Comparison of ENCODE assay signal across 16 mouse cellular contexts in genomic region chr2:91015386-91015785, GRCm38 (mm10). TPM values are rescaled to one million over a fixed set of nuclear protein-coding genes. Genes with fewer than 3 reads are reported as not detected.
A peak's percentile ranks its signal among the peaks of the same experiment; 100 is the strongest.
DNase-seq lines count a peak whose midpoint lies in the region; ATAC-seq and TF ChIP-seq lines count a peak whose summit lies in the region.
"Had no signal": no experiment of that assay in that cellular context is flagged by ENCODE, and none has a peak within 500 bp of the region (broad histone marks: within the 10 kb centered on the region; RNA-seq: fewer than 3 reads in every experiment).

No protein-coding gene starts in this region.

- no peaks in the 10 kb centered on the region for H3K27me3 ChIP-seq in stomach, postnatal 0 days (ENCODE audit: control insufficient read depth, insufficient read depth, low read length)
- H3K27me3 ChIP-seq: forebrain, embryonic 13.5 days; limb, embryonic 12.5 days; lung, embryonic 15.5 days; neural tube, embryonic 13.5 days had no signal

- intact Hi-C loops in heart, postnatal 10 days (cut with DNase I) = no loop called here
- intact Hi-C loops in left cerebral cortex, adult 2 months (cut with DNase I) = loop anchor here (5.0 kb wide), 1 partner anchor 73 kb away; the partner anchor contains the start of gene Celf1
- intact Hi-C loops in left cerebral cortex, postnatal 10 days (cut with DNase I) = no loop called here

- peak overlapping the region; percentile 52 for H3K27ac ChIP-seq in left cerebral cortex, adult 2 months
- H3K27ac ChIP-seq in stomach, postnatal 0 days (replicated peaks) = 0 out of 2 replicates have a peak overlapping the region, but pooled peaks have one; percentile 2
- H3K27ac ChIP-seq: forebrain, embryonic 13.5 days; hindbrain, embryonic 14.5 days; limb, embryonic 12.5 days; lung, embryonic 15.5 days; neural tube, embryonic 13.5 days had no signal

- DNase-seq in heart, adult 11 months = peak; percentile 93
- DNase-seq in heart, postnatal 10 days = no peak
- no peak for DNase-seq in left cerebral cortex, adult 2 months (ENCODE audit: extremely low spot score in 1 of 2, low spot score in 2 of 2)
- DNase-seq in left cerebral cortex, postnatal 10 days (ENCODE audit: extremely low spot score in 1 of 2, low spot score in 2 of 2) = no peak
- DNase-seq in cerebellum, adult 8-10 months = peak; percentile 70
- no peak for DNase-seq in stomach, postnatal 0 days (ENCODE audit: low spot score)
- DNase-seq in thymus, postnatal 10 days (ENCODE audit: low spot score in 2 of 2) = no peak
- DNase-seq: gastrocnemius, postnatal 10 days; layer of hippocampus, postnatal 36 days had no signal

- no peak for TF ChIP-seq CTCF in left cerebral cortex, adult 2 months (IDR thresholded peaks at IDR 0.05)
- no peak for TF ChIP-seq CTCF in stomach, postnatal 0 days (IDR thresholded peaks at IDR 0.05; ENCODE audit: low read depth)

- no peak for TF ChIP-seq EP300 in stomach, postnatal 0 days (optimal IDR thresholded peaks at IDR 0.05)

- no peaks in the 10 kb centered on the region for H3K4me1 ChIP-seq in stomach, postnatal 0 days (replicated peaks; ENCODE audit: control insufficient read depth, insufficient read depth)
- H3K4me1 ChIP-seq: forebrain, embryonic 13.5 days; limb, embryonic 12.5 days; lung, embryonic 15.5 days had no signal

- no peak overlapping the region for H3K9ac ChIP-seq in stomach, postnatal 0 days (ENCODE audit: low read length)
- H3K9ac ChIP-seq: forebrain, embryonic 13.5 days; hindbrain, embryonic 14.5 days; limb, embryonic 12.5 days; lung, embryonic 15.5 days; neural tube, embryonic 13.5 days had no signal

- ATAC-seq in stomach, postnatal 0 days (ENCODE audit: low FRiP score, low TSS enrichment) = no peak
- ATAC-seq: forebrain, embryonic 13.5 days; midbrain, embryonic 16.5 days had no signal

- 73% methylated on average over 4 of the region's 4 CpGs for WGBS in stomach, postnatal 0 days

- no peaks in the 10 kb centered on the region for H3K9me3 ChIP-seq in stomach, postnatal 0 days (ENCODE audit: control insufficient read depth, low read length)
- H3K9me3 ChIP-seq: forebrain, embryonic 13.5 days; G1E; limb, embryonic 12.5 days; lung, embryonic 15.5 days; neural tube, embryonic 13.5 days had no signal

- no peak overlapping the region for H3K4me2 ChIP-seq in stomach, postnatal 0 days (replicated peaks; ENCODE audit: low read depth)
- H3K4me2 ChIP-seq: forebrain, embryonic 13.5 days; hindbrain, embryonic 14.5 days; limb, embryonic 12.5 days; lung, embryonic 15.5 days; neural tube, embryonic 13.5 days had no signal

- H3K36me3 ChIP-seq in stomach, postnatal 0 days (ENCODE audit: control insufficient read depth, insufficient read depth, low read length) = peaks cover 23% of the 10 kb centered on the region

- no peak overlapping the region for H3K4me3 ChIP-seq in left cerebral cortex, adult 2 months
- no peak overlapping the region for H3K4me3 ChIP-seq in stomach, postnatal 0 days (ENCODE audit: low read depth, low read length)
- H3K4me3 ChIP-seq: forebrain, embryonic 13.5 days; limb, embryonic 12.5 days; lung, embryonic 15.5 days; neural tube, embryonic 13.5 days had no signal

RNA-seq across cellular contexts. Expression of gene Rapsn, which starts 20.0 kb away (rescaled TPM):
- 10 to 100 TPM; 15.4 to 19.8 TPM for total RNA-seq in heart, postnatal 10 days (2021)
- under 1 TPM; 0.44 to 0.57 TPM for total RNA-seq in left cerebral cortex, adult 2 months (2021)
- under 1 TPM; 0.24 to 0.49 TPM for total RNA-seq in left cerebral cortex, postnatal 10 days (2021)
- polyA plus RNA-seq in stomach, postnatal 0 days (2015; fragmentation: Nextera tagmentation; extraction: Ambion mirVana) = 1.3 and 1.8 TPM in 2 replicates

RNA-seq across cellular contexts. Expression of gene Psmc3, which starts 38.4 kb away (rescaled TPM):
- 100 to 1,000 TPM; 221 to 245 TPM for total RNA-seq in heart, postnatal 10 days (2021)
- 100 to 1,000 TPM; 205 to 207 TPM for total RNA-seq in left cerebral cortex, adult 2 months (2021)
- 100 to 1,000 TPM; 207 to 208 TPM for total RNA-seq in left cerebral cortex, postnatal 10 days (2021)
- 203 and 211 TPM in 2 replicates for polyA plus RNA-seq in stomach, postnatal 0 days (2015; fragmentation: Nextera tagmentation; extraction: Ambion mirVana)

RNA-seq across cellular contexts. Expression of gene Slc39a13, which starts 54.8 kb away (rescaled TPM):
- 10 to 100 TPM; 27.7 to 31.9 TPM for total RNA-seq in heart, postnatal 10 days (2021)
- total RNA-seq in left cerebral cortex, adult 2 months (2021) = 10 to 100 TPM; 30.1 to 32.3 TPM
- total RNA-seq in left cerebral cortex, postnatal 10 days (2021) = 10 to 100 TPM; 25.7 to 27.6 TPM
- 19.1 and 19.4 TPM in 2 replicates for polyA plus RNA-seq in stomach, postnatal 0 days (2015; fragmentation: Nextera tagmentation; extraction: Ambion mirVana)

Comparison
In these comparisons a context has a peak if more than half of its experiments do, and no peak if none do; other contexts are left out.
1. DNase-seq: peak in heart, adult 11 months (single experiment) and cerebellum, adult 8-10 months (single experiment); none in heart, postnatal 10 days (0 of 2), left cerebral cortex, adult 2 months (0 of 2), left cerebral cortex, postnatal 10 days (0 of 2), stomach, postnatal 0 days (single experiment) and thymus, postnatal 10 days (0 of 2).
2. RNA of gene Rapsn, which starts 20.0 kb away (total RNA-seq): 15.4 to 19.8 TPM in heart, postnatal 10 days; 0.44 to 0.57 TPM in left cerebral cortex, adult 2 months and 0.24 to 0.49 TPM in left cerebral cortex, postnatal 10 days; every median in the first group is over 10 times any median in the second.